In the genomic region with DNA sequence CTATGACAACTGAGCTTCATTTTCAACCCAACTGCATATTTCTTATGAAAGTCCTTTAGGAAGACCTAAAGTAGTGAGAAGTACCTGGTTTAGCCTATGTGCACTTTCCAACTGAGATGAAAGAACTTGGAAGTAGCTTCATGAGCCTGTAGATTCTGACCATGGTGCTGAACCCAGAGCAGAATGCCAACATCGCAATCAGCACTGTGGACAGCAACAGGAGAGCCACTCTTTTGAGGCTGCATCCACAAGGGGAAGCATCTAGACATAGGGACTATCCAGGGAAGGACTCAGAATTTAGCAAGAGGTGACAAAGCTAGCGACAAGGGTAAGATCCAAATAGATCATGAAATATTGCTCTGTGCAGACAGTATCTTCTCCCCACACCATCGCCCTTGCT, we compare ENCODE assay signal across 9 mouse cellular contexts. TPM values are rescaled to one million over a fixed set of nuclear protein-coding genes. Genes with fewer than 3 reads are reported as not detected.
DNase-seq lines count a peak whose midpoint lies in the region; ATAC-seq and TF ChIP-seq lines count a peak whose summit lies in the region.
"Had no signal": no experiment of that assay in that cellular context is flagged by ENCODE, and none has a peak within 500 bp of the region (broad histone marks: within the 10 kb centered on the region; RNA-seq: fewer than 3 reads in every experiment).

No protein-coding gene starts in this region.

- H3K9me3 ChIP-seq in hindbrain, postnatal 0 days (ENCODE audit: low read length) = no peaks in the 10 kb centered on the region
- H3K9me3 ChIP-seq in hindbrain, embryonic 14.5 days (ENCODE audit: control insufficient read depth, low read length) = no peaks in the 10 kb centered on the region
- H3K9me3 ChIP-seq in ES-E14 (ENCODE audit: control insufficient read depth, insufficient read depth, low read depth, low read length) = no peaks in the 10 kb centered on the region
- H3K9me3 ChIP-seq: liver, embryonic 15.5 days had no signal

- TF ChIP-seq CTCF in hindbrain, postnatal 0 days (IDR thresholded peaks at IDR 0.05; ENCODE audit: low read depth) = no peak

- DNase-seq in hindbrain, postnatal 0 days (ENCODE audit: low spot score) = peak; percentile 8
- DNase-seq in hindbrain, embryonic 14.5 days (ENCODE audit: low spot score) = no peak
- DNase-seq in ES-E14 (ENCODE audit: low read depth, low spot score) = no peak
- peak; percentile 56 for DNase-seq in embryo, embryonic 11 days
- peak; percentile 50 for DNase-seq in lung, postnatal 14 days
- DNase-seq in B cell, adult 2 months = no peak
- no peak for DNase-seq in frontal cortex, postnatal 10 days (ENCODE audit: low spot score in 2 of 2)

- in situ Hi-C loops in ES-E14 (cut with MboI; ENCODE audit: low sequenced_read_pairs in 2 of 2, unreplicated experiment in 2 of 2) = no loop called here

- no peak for ATAC-seq in hindbrain, postnatal 0 days
- no peak for ATAC-seq in hindbrain, embryonic 14.5 days (ENCODE audit: low FRiP score)
- no peak for ATAC-seq in cerebellum, adult (ENCODE audit: insufficient number of reproducible peaks, low FRiP score, low TSS enrichment)

- H3K27me3 ChIP-seq in hindbrain, postnatal 0 days (ENCODE audit: insufficient read depth, low read length) = no peaks in the 10 kb centered on the region
- no peaks in the 10 kb centered on the region for H3K27me3 ChIP-seq in hindbrain, embryonic 14.5 days (ENCODE audit: control insufficient read depth, insufficient read depth, low read length)
- H3K27me3 ChIP-seq: liver, embryonic 15.5 days had no signal

- no peaks in the 10 kb centered on the region for H3K4me1 ChIP-seq in hindbrain, postnatal 0 days (ENCODE audit: insufficient read depth, low read length)
- H3K4me1 ChIP-seq in hindbrain, embryonic 14.5 days (replicated peaks; ENCODE audit: control insufficient read depth, insufficient read depth, low read length) = no peaks in the 10 kb centered on the region
- H3K4me1 ChIP-seq in ES-E14 (ENCODE audit: control insufficient read depth in 2 of 2, insufficient read depth in 2 of 2, low read length in 2 of 2, poor library complexity in 1 of 2) = no peaks in the 10 kb centered on the region
- H3K4me1 ChIP-seq: liver, embryonic 15.5 days had no signal

- no peaks in the 10 kb centered on the region for H3K36me3 ChIP-seq in hindbrain, postnatal 0 days (ENCODE audit: insufficient read depth, low read length)
- no peaks in the 10 kb centered on the region for H3K36me3 ChIP-seq in hindbrain, embryonic 14.5 days (replicated peaks; ENCODE audit: control insufficient read depth, insufficient read depth)
- H3K36me3 ChIP-seq in ES-E14 (ENCODE audit: control insufficient read depth, insufficient read depth, low read length, poor library complexity, severe bottlenecking) = no peaks in the 10 kb centered on the region
- H3K36me3 ChIP-seq: liver, embryonic 15.5 days had no signal

- H3K27ac ChIP-seq in hindbrain, postnatal 0 days = no peak overlapping the region
- H3K27ac ChIP-seq in hindbrain, embryonic 14.5 days = no peak overlapping the region
- no peak overlapping the region for H3K27ac ChIP-seq in ES-E14 (ENCODE audit: insufficient read depth, low read depth, low read length, poor library complexity, severe bottlenecking)
- H3K27ac ChIP-seq: liver, embryonic 15.5 days had no signal

- H3K4me3 ChIP-seq in hindbrain, postnatal 0 days (ENCODE audit: low read length) = no peak overlapping the region
- no peak overlapping the region for H3K4me3 ChIP-seq in hindbrain, embryonic 14.5 days (replicated peaks; ENCODE audit: low read length)
- H3K4me3 ChIP-seq in ES-E14 (ENCODE audit: insufficient read depth in 1 of 2, low read depth in 1 of 2, low read length in 2 of 2, poor library complexity in 1 of 2, severe bottlenecking in 1 of 2) = no peak overlapping the region
- H3K4me3 ChIP-seq: liver, embryonic 15.5 days had no signal

- H3K4me2 ChIP-seq in hindbrain, postnatal 0 days (ENCODE audit: low read depth, low read length) = no peak overlapping the region
- H3K4me2 ChIP-seq in hindbrain, embryonic 14.5 days (replicated peaks) = no peak overlapping the region
- H3K4me2 ChIP-seq: liver, embryonic 15.5 days had no signal

- 44% methylated on average over 3 of the region's 3 CpGs for WGBS in hindbrain, postnatal 0 days
- 43% methylated on average over 3 of the region's 3 CpGs for WGBS in hindbrain, embryonic 14.5 days

- no peak overlapping the region for H3K9ac ChIP-seq in hindbrain, postnatal 0 days (replicated peaks; ENCODE audit: low read length)
- no peak overlapping the region for H3K9ac ChIP-seq in hindbrain, embryonic 14.5 days
- H3K9ac ChIP-seq in ES-E14 (ENCODE audit: insufficient read depth, low read depth, low read length, poor library complexity, severe bottlenecking) = no peak overlapping the region
- H3K9ac ChIP-seq: liver, embryonic 15.5 days had no signal

TF ChIP-seq in ES-E14, 5 proteins besides CTCF, POLR2A, EP300 and RAD21:
- TF ChIP-seq CHD2 (IDR thresholded peaks at IDR 0.05; ENCODE audit: low read depth, low read length) = no peak
- no peak for TF ChIP-seq HCFC1 (IDR thresholded peaks at IDR 0.05; ENCODE audit: borderline replicate concordance, insufficient read depth, low read length)
- TF ChIP-seq ZC3H11A (IDR thresholded peaks at IDR 0.05; ENCODE audit: borderline replicate concordance, low read depth, low read length) = no peak
- TF ChIP-seq MAFK (IDR thresholded peaks at IDR 0.05; ENCODE audit: insufficient read depth, low read depth, low read length) = peak; percentile 56; the same call in 1 of the 2 replicates
- TF ChIP-seq ZNF384 (IDR thresholded peaks at IDR 0.05; ENCODE audit: low read depth, low read length) = no peak

RNA-seq across cellular contexts. Expression of a gene that starts 13.8 kb away (rescaled TPM):
- 8.5 and 15.9 TPM in 2 replicates for total RNA-seq in hindbrain, postnatal 0 days (2014; rRNA removed)
- polyA plus RNA-seq in hindbrain, postnatal 0 days (2015; fragmentation: Nextera tagmentation; extraction: Ambion mirVana) = 11.7 and 12.0 TPM in 2 replicates
- 7.0 and 7.2 TPM in 2 replicates for polyA plus RNA-seq in hindbrain, embryonic 14.5 days (2014; fragmentation: Nextera tagmentation; extraction: Ambion mirVana)
- total RNA-seq in ES-E14 (2012; rRNA removed) = 13.3 and 17.2 TPM in 2 replicates

RNA-seq across cellular contexts. Expression of a gene that starts 28.3 kb away (rescaled TPM):
- total RNA-seq in hindbrain, postnatal 0 days (2014; rRNA removed) = 4.2 and 4.4 TPM in 2 replicates
- polyA plus RNA-seq in hindbrain, postnatal 0 days (2015; fragmentation: Nextera tagmentation; extraction: Ambion mirVana) = 4.2 and 5.4 TPM in 2 replicates
- polyA plus RNA-seq in hindbrain, embryonic 14.5 days (2014; fragmentation: Nextera tagmentation; extraction: Ambion mirVana) = 3.1 and 3.7 TPM in 2 replicates
- total RNA-seq in ES-E14 (2012; rRNA removed) = 0.79 and 1.0 TPM in 2 replicates

RNA-seq across cellular contexts. Expression of a gene that starts 41.6 kb away (rescaled TPM):
- total RNA-seq in hindbrain, postnatal 0 days (2014; rRNA removed) = 183 and 264 TPM in 2 replicates
- 49.1 and 50.8 TPM in 2 replicates for polyA plus RNA-seq in hindbrain, postnatal 0 days (2015; fragmentation: Nextera tagmentation; extraction: Ambion mirVana)
- polyA plus RNA-seq in hindbrain, embryonic 14.5 days (2014; fragmentation: Nextera tagmentation; extraction: Ambion mirVana) = 65.3 and 66.7 TPM in 2 replicates
- 77.2 and 115 TPM in 2 replicates for total RNA-seq in ES-E14 (2012; rRNA removed)

RNA-seq across cellular contexts. Expression of a gene that starts 59.1 kb away (rescaled TPM):
- not detected in 2 replicates for total RNA-seq in hindbrain, postnatal 0 days (2014; rRNA removed)
- 0.09 TPM in 1 of 2 replicates, not detected in the other for polyA plus RNA-seq in hindbrain, postnatal 0 days (2015; fragmentation: Nextera tagmentation; extraction: Ambion mirVana)
- 0.15 TPM in 1 of 2 replicates, not detected in the other for polyA plus RNA-seq in hindbrain, embryonic 14.5 days (2014; fragmentation: Nextera tagmentation; extraction: Ambion mirVana)
- total RNA-seq in ES-E14 (2012; rRNA removed) = not detected in 2 replicates

RNA-seq across cellular contexts. Expression of a gene that starts 59.2 kb away (rescaled TPM):
- total RNA-seq in hindbrain, postnatal 0 days (2014; rRNA removed) = 819 and 1,009 TPM in 2 replicates
- 249 and 272 TPM in 2 replicates for polyA plus RNA-seq in hindbrain, postnatal 0 days (2015; fragmentation: Nextera tagmentation; extraction: Ambion mirVana)
- polyA plus RNA-seq in hindbrain, embryonic 14.5 days (2014; fragmentation: Nextera tagmentation; extraction: Ambion mirVana) = 148 and 151 TPM in 2 replicates
- 11.9 and 21.0 TPM in 2 replicates for total RNA-seq in ES-E14 (2012; rRNA removed)

Comparison
In these comparisons a context has a peak if more than half of its experiments do, and no peak if none do; other contexts are left out.
1. DNase-seq: peak in hindbrain, postnatal 0 days (single experiment), embryo, embryonic 11 days (single experiment) and lung, postnatal 14 days (single experiment); none in hindbrain, embryonic 14.5 days (single experiment), ES-E14 (single experiment), B cell, adult 2 months (0 of 2) and frontal cortex, postnatal 10 days (0 of 2).